Mouse (Mus musculus): ENCODE data around the gene Slc22a5. TPM values are rescaled to one million over a fixed set of nuclear protein-coding genes. Genes with fewer than 3 reads are reported as not detected.
A peak's percentile ranks its signal among the peaks of the same experiment; 100 is the strongest.
"Not testable (repeated sequence)": the region's sequence is repeated elsewhere in the genome, so short reads cannot be mapped to it uniquely, and the experiment has no call there.

Slc22a5 gene
- total and polyA plus RNA-seq, 3 experiments, result 20.9 to 23.7 (median 21.6) TPM

GRCm38 (mm10) chr11:53869172-53869571, 22.3 kb downstream of the Slc22a5 start:
- 56% methylated on average over 5 of the region's 5 CpGs for WGBS
- TF ChIP-seq POLR2A (IDR thresholded peaks at IDR 0.05; ENCODE audit: insufficient read depth, low read depth, low read length) (no peak), EP300 (IDR thresholded peaks at IDR 0.05; ENCODE audit: insufficient read depth, low read depth, low read length) (no peak), CTCF (IDR thresholded peaks at IDR 0.05) (no peak)
- H3K27ac ChIP-seq, result no peak overlapping the region
- H3K9ac ChIP-seq (ENCODE audit: low read depth, low read length), result no peak overlapping the region
- DNase-seq, result no peak
- intact Hi-C loops (cut with DNase I), result no loop called here
- H3K4me1 ChIP-seq (ENCODE audit: control insufficient read depth, insufficient read depth, low read length), result peaks cover 5% of the 10 kb centered on the region
- no peaks in the 10 kb centered on the region for H3K27me3 ChIP-seq (ENCODE audit: control insufficient read depth, insufficient read depth, low read length)
- H3K36me3 ChIP-seq (ENCODE audit: control insufficient read depth, insufficient read depth, low read length), result peaks cover 10% of the 10 kb centered on the region
- H3K79me2 ChIP-seq (replicated peaks; ENCODE audit: control insufficient read depth, insufficient read depth, low read length), result no peaks in the 10 kb centered on the region
- no peak overlapping the region for H3K4me3 ChIP-seq

- H3K36me3 ChIP-seq (ENCODE audit: control insufficient read depth, insufficient read depth, low read length); H3K79me2 ChIP-seq (replicated peaks; ENCODE audit: control insufficient read depth, insufficient read depth, low read length); H3K4me3 ChIP-seq; H3K9ac ChIP-seq (ENCODE audit: low read depth, low read length); H3K4me1 ChIP-seq (ENCODE audit: control insufficient read depth, insufficient read depth, low read length); H3K27me3 ChIP-seq (ENCODE audit: control insufficient read depth, insufficient read depth, low read length); H3K27ac ChIP-seq; intact Hi-C loops (cut with DNase I); DNase-seq: not testable (repeated sequence)
- 43% methylated on average over 5 of the region's 5 CpGs for WGBS
- TF ChIP-seq CTCF (IDR thresholded peaks at IDR 0.05), result peak; percentile 54
Observed at GRCm38 (mm10) chr11:53868323-53868722, 23.1 kb downstream of the Slc22a5 start.

- DNase-seq; H3K4me1 ChIP-seq (ENCODE audit: control insufficient read depth, insufficient read depth, low read length); H3K4me3 ChIP-seq; H3K27ac ChIP-seq; H3K9ac ChIP-seq (ENCODE audit: low read depth, low read length); H3K79me2 ChIP-seq (replicated peaks; ENCODE audit: control insufficient read depth, insufficient read depth, low read length); H3K27me3 ChIP-seq (ENCODE audit: control insufficient read depth, insufficient read depth, low read length); H3K36me3 ChIP-seq (ENCODE audit: control insufficient read depth, insufficient read depth, low read length): not testable (repeated sequence)
- intact Hi-C loops (cut with DNase I), result loop anchor here (5.0 kb wide), 1 partner anchor 72 kb away; no protein-coding TSS in a partner anchor
- WGBS, result 60% methylated on average over 2 of the region's 4 CpGs
Observed at GRCm38 (mm10) chr11:53864724-53865310, 26.6 kb downstream of the Slc22a5 start.

- H3K4me3 ChIP-seq; H3K9ac ChIP-seq (ENCODE audit: low read depth, low read length); H3K4me1 ChIP-seq (ENCODE audit: control insufficient read depth, insufficient read depth, low read length); H3K27me3 ChIP-seq (ENCODE audit: control insufficient read depth, insufficient read depth, low read length); DNase-seq; H3K27ac ChIP-seq; H3K36me3 ChIP-seq (ENCODE audit: control insufficient read depth, insufficient read depth, low read length); H3K79me2 ChIP-seq (replicated peaks; ENCODE audit: control insufficient read depth, insufficient read depth, low read length): not testable (repeated sequence)
- 90% methylated on average over 8 of the region's 9 CpGs for WGBS
- intact Hi-C loops (cut with DNase I), result loop anchor here (5.0 kb wide), 1 partner anchor 76 kb away; no protein-coding TSS in a partner anchor
Observed at GRCm38 (mm10) chr11:53860944-53861343, 30.5 kb downstream of the Slc22a5 start.

GRCm38 (mm10) chr11:53858761-53859580, 32.5 kb downstream of the Slc22a5 start, which contains the start of gene Gm12216:
Gene Gm12216 (minus strand): TSS chr11:53859256.
- Histone ChIP-seq H3K9ac (ENCODE audit: low read depth, low read length) (peak within 1 kb of the TSS; percentile 91), H3K4me3 (peak within 1 kb of the TSS; percentile 64), H3K27ac (peak within 1 kb of the TSS; percentile 82), H3K4me1 (ENCODE audit: control insufficient read depth, insufficient read depth, low read length) (peaks cover 11% of the 10 kb centered on the region)
- DNase-seq, result peak; percentile 71 to 79
- intact Hi-C loops (cut with DNase I); H3K79me2 ChIP-seq (replicated peaks; ENCODE audit: control insufficient read depth, insufficient read depth, low read length); H3K27me3 ChIP-seq (ENCODE audit: control insufficient read depth, insufficient read depth, low read length); H3K36me3 ChIP-seq (ENCODE audit: control insufficient read depth, insufficient read depth, low read length): not testable (repeated sequence)
- 5% methylated on average over 36 of the region's 50 CpGs for WGBS
- TF ChIP-seq POLR2A (IDR thresholded peaks at IDR 0.05; ENCODE audit: insufficient read depth, low read depth, low read length) (peak; percentile 53; the same call in 1 of the 2 replicates), CTCF (IDR thresholded peaks at IDR 0.05) (peak; percentile 61)

- Histone ChIP-seq H3K9ac (ENCODE audit: low read depth, low read length) (peak overlapping the region; percentile 91), H3K4me3 (peak overlapping the region; percentile 64), H3K27me3 (ENCODE audit: control insufficient read depth, insufficient read depth, low read length) (no peaks in the 10 kb centered on the region), H3K36me3 (ENCODE audit: control insufficient read depth, insufficient read depth, low read length) (no peaks in the 10 kb centered on the region), H3K27ac (peak overlapping the region; percentile 82), H3K79me2 (replicated peaks; ENCODE audit: control insufficient read depth, insufficient read depth, low read length) (no peaks in the 10 kb centered on the region), H3K4me1 (ENCODE audit: control insufficient read depth, insufficient read depth, low read length) (peaks cover 16% of the 10 kb centered on the region)
- DNase-seq, result no peak
- TF ChIP-seq POLR2A (IDR thresholded peaks at IDR 0.05; ENCODE audit: insufficient read depth, low read depth, low read length), result no peak
- TF ChIP-seq CTCF (IDR thresholded peaks at IDR 0.05), result no peak
- no peak for TF ChIP-seq EP300 (IDR thresholded peaks at IDR 0.05; ENCODE audit: insufficient read depth, low read depth, low read length)
- 81% methylated on average over 6 of the region's 6 CpGs for WGBS
- intact Hi-C loops (cut with DNase I), result no loop called here
Observed at GRCm38 (mm10) chr11:53858058-53858760, 33.3 kb downstream of the Slc22a5 start.
